Mouse (Mus musculus) midbrain, embryonic 16.5 days (tissue): ENCODE results near the gene Smyd2. TPM values are rescaled to one million over a fixed set of nuclear protein-coding genes. Genes with fewer than 3 reads are reported as not detected.

Source experiments
- ATAC-seq: fragments of 200-750 bp; cut with Nextera tagmentation; 2 replicates; pipeline ENCODE4 v1.8.0; 2017; ENCODE audit warnings: moderate TSS enrichment
- H3K27ac ChIP-seq: fragments of 300-500 bp; sonication (generic); 2 replicates; pipeline ENCODE4 v1.5.1; 2014; ENCODE audit warnings: mild to moderate bottlenecking, low read length, mixed read lengths
- H3K27me3 ChIP-seq: fragments of 300-500 bp; sonication (generic); 2 replicates; pipeline ENCODE4 v1.6.1; 2014; ENCODE audit warnings: low read depth, low read length, mixed read lengths; ENCODE audit not compliant: control insufficient read depth, insufficient read depth
- H3K36me3 ChIP-seq: fragments of 300-500 bp; sonication (generic); 2 replicates; pipeline ENCODE4 v1.6.1; 2014; ENCODE audit warnings: mild to moderate bottlenecking, low read length, moderate library complexity, mixed read lengths; ENCODE audit not compliant: control insufficient read depth, insufficient read depth
- H3K4me1 ChIP-seq: fragments of 300-500 bp; sonication (generic); 2 replicates; pipeline ENCODE4 v1.6.1; 2014; ENCODE audit warnings: mild to moderate bottlenecking, low read length, mixed read lengths; ENCODE audit not compliant: control insufficient read depth, insufficient read depth
- H3K4me2 ChIP-seq: fragments of 300-500 bp; sonication (generic); 2 replicates; pipeline ENCODE4 v1.6.1; 2014; ENCODE audit warnings: mild to moderate bottlenecking, low read length, mixed read lengths
- H3K4me3 ChIP-seq: fragments of 300-500 bp; sonication (generic); 2 replicates; pipeline ENCODE4 v1.5.1; 2014; ENCODE audit warnings: low read depth, mild to moderate bottlenecking, low read length, moderate library complexity, mixed read lengths
- H3K9ac ChIP-seq: fragments of 300-500 bp; sonication (generic); 2 replicates; pipeline ENCODE4 v1.6.1; 2014; ENCODE audit warnings: low read depth, low read length, mixed read lengths
- H3K9me3 ChIP-seq: fragments of 300-500 bp; sonication (generic); replicated peaks from 2 replicates; pipeline ENCODE4 v1.6.1; 2014; ENCODE audit warnings: mild to moderate bottlenecking, low read length, mixed read lengths; ENCODE audit not compliant: control insufficient read depth, poor library complexity, severe bottlenecking
- WGBS: fragments of 180-500 bp; shearing (Covaris S2); extraction: QIAGEN DNeasy Blood & Tissue Kit; methylation state at CpG from one replicate; pipeline ENCODE4 v1.1.7; 2014; 5-methylcytosine and 5-hydroxymethylcytosine counted together
- polyA plus RNA-seq: library from polyadenylated mRNA; unstranded; fragments of >200 nt; fragmentation: Nextera tagmentation; extraction: Ambion mirVana; gene quantifications from 2 replicates; pipeline ENCODE4 v1.2.1, GENCODE M21; 2015

The Smyd2 gene
- polyA plus RNA-seq, 1 experiment from 2014 or later: 78.7 TPM

DNA sequence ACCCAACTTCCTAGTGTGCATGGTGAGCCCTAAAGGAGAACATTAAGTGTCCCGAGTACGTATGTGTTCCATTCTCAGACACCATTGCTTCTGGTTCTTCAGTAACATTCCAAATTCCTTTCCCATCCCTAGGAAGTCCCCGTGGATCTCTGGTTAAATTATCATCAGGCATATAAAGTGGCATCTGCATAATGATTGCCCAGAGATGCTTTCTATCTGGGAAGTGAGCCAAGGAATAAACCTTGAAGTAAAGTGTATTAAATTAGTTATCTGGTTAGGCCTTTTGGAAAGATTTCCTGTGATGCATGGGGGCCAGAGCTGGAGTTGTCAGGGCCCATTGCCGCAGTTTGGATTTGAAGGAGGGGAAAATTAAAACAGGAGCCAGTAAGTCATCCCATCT lies 50.1 kb downstream of the Smyd2 start:
- Histone ChIP-seq H3K4me2 (no peak overlapping the region), H3K4me1 (no peaks in the 10 kb centered on the region), H3K36me3 (no peaks in the 10 kb centered on the region), H3K27me3 (no peaks in the 10 kb centered on the region), H3K27ac (no peak overlapping the region), H3K9ac (no peak overlapping the region), H3K9me3 (no peaks in the 10 kb centered on the region), H3K4me3 (no peak overlapping the region)
- no peak for ATAC-seq
- WGBS: 60% methylated on average over 4 of the region's 4 CpGs

DNA sequence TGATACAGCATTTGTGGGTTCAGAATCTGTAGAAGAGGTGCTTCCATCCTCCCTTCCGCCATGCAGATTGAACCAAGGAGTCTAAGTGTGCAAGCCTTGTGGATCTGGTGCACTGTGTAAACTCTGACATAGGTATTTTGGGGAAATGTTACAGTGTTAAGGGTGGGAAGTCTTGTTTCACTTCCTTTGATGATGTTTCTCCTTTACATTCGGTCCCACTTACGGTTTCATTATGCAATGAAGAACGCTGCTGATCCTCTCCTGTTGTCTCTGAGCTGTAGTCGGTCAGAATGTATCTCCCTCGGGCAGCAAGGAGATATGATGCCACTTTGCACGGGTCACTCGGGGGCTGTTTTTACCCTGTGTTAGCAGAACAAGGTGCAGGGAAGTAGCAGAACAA lies 50.5 kb downstream of the Smyd2 start:
- Histone ChIP-seq H3K36me3 (no peaks in the 10 kb centered on the region), H3K9ac (no peak overlapping the region), H3K4me1 (no peaks in the 10 kb centered on the region), H3K4me2 (no peak overlapping the region), H3K27ac (no peak overlapping the region), H3K27me3 (no peaks in the 10 kb centered on the region), H3K4me3 (no peak overlapping the region), H3K9me3 (no peaks in the 10 kb centered on the region)
- WGBS: 79% methylated on average over 8 of the region's 8 CpGs
- ATAC-seq: no peak

DNA sequence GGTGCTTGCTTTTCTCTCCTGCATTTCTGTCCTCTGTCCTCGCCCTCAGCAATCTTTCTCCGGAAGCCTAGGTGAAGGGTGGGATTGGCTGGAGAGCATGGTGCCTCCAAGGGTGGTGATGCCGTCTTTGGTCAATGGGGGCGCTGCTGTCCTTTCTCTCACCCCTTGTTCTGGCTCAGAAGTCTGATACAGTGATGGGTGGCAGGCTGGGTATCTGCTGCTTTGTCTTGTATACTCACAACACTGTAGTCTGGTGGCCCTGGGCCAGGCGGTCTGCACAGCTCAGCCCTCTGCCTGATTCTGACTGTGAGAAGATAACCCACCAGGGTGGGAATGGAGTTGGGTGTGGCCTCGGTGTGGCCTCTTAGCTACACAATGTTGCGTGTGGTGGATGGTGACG lies 51.6 kb downstream of the Smyd2 start:
- no peaks in the 10 kb centered on the region for H3K27me3 ChIP-seq

DNA sequence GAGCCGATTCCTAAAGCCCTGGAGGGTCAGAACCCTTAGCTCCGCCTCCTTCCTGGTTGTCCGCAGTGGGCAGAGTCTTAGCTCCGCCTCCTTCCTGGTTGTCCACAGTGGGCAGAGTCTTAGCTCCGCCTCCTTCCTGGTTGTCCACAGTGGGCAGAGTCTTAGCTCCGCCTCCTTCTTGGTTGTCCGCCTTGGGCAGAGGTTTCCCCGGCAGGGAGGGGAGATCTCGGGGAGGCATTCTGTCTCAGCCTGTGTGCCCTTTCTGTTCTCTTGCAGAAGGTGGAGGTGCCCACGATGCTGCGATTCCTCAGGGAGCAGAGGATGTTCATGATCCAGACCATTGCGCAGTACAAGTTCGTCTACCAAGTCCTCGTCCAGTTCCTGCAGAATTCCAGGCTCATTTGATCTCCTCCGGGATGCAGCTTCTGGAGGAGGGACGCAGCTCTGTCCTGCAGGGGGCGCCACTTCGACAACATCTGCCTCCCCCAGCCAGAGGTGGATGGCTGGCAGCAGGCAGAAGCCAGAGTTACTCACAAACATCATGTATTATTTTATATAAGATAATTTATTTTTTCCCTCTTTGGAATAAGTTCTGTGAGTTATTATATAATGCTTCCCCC lies 52.4 kb downstream of the Smyd2 start:
- H3K4me2 ChIP-seq: no peak overlapping the region
- no peaks in the 10 kb centered on the region for H3K36me3 ChIP-seq
- WGBS: 91% methylated on average over 17 of the region's 18 CpGs
- no peak overlapping the region for H3K27ac ChIP-seq
- no peaks in the 10 kb centered on the region for H3K9me3 ChIP-seq
- no peaks in the 10 kb centered on the region for H3K27me3 ChIP-seq
- H3K4me1 ChIP-seq: peaks cover 8% of the 10 kb centered on the region
- no peak for ATAC-seq
- no peak overlapping the region for H3K4me3 ChIP-seq
- no peak overlapping the region for H3K9ac ChIP-seq

More for the DNA sequence above, 51.6 kb downstream of the Smyd2 start:
- peaks cover under 1% of the 10 kb centered on the region; the same call in 1 of the 2 replicates for H3K4me1 ChIP-seq
- no peak overlapping the region for H3K9ac ChIP-seq
- H3K27ac ChIP-seq: no peak overlapping the region
- H3K4me3 ChIP-seq: no peak overlapping the region
- no peak overlapping the region for H3K4me2 ChIP-seq
- no peaks in the 10 kb centered on the region for H3K9me3 ChIP-seq
- no peaks in the 10 kb centered on the region for H3K36me3 ChIP-seq
- WGBS: 85% methylated on average over 8 of the region's 8 CpGs
- ATAC-seq: no peak

DNA sequence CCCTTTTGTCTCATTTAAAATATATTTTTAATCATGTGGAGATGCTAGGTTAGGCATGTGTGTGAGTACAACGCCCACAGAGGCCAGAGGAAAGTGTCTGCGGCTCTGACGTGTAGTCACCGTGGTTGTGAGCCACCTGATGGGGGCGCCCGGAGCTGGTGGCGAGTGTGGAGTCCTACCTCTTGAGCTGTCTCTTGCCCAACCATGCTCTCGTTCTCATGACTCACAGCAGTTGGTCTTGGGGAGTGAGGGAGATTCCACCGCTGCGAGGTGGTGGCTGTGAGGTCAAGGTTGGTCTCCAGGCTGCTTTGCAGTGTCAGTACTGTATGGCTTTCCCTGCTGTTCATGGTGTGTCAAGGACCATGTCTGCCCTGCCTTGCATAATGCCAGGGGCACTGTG lies 54.1 kb downstream of the Smyd2 start:
- Histone ChIP-seq H3K4me2 (no peak overlapping the region), H3K27ac (no peak overlapping the region), H3K4me1 (peaks cover 12% of the 10 kb centered on the region), H3K4me3 (no peak overlapping the region), H3K36me3 (no peaks in the 10 kb centered on the region), H3K9me3 (no peaks in the 10 kb centered on the region), H3K27me3 (no peaks in the 10 kb centered on the region), H3K9ac (no peak overlapping the region)
- 87% methylated on average over 10 of the region's 10 CpGs for WGBS
- ATAC-seq: no peak

DNA sequence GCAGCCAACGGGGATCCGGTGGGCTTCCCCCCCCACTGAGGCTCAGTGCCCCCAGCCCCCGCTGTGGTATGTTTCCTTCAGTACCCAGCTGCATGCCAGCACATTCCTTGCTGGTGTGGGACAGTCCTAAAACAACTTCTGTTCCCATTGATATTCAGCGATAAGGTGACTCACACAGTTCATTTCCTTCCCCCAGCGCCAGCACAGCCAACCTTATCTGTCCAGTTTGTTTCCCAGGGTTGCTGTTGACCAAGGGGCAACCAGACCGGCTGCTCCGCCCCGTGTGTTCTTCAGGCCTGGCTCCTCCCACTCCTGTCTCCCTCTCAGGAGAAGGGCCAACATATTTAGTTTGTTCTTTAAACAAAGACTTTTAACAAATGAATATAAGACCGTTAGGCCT lies 54.7 kb downstream of the Smyd2 start:
- no peak overlapping the region for H3K4me3 ChIP-seq
- H3K9me3 ChIP-seq: no peaks in the 10 kb centered on the region
- no peak overlapping the region for H3K27ac ChIP-seq
- ATAC-seq: no peak
- no peak overlapping the region for H3K4me2 ChIP-seq
- peaks cover 12% of the 10 kb centered on the region for H3K4me1 ChIP-seq
- H3K27me3 ChIP-seq: no peaks in the 10 kb centered on the region
- no peak overlapping the region for H3K9ac ChIP-seq
- 65% methylated on average over 9 of the region's 9 CpGs for WGBS
- no peaks in the 10 kb centered on the region for H3K36me3 ChIP-seq

DNA sequence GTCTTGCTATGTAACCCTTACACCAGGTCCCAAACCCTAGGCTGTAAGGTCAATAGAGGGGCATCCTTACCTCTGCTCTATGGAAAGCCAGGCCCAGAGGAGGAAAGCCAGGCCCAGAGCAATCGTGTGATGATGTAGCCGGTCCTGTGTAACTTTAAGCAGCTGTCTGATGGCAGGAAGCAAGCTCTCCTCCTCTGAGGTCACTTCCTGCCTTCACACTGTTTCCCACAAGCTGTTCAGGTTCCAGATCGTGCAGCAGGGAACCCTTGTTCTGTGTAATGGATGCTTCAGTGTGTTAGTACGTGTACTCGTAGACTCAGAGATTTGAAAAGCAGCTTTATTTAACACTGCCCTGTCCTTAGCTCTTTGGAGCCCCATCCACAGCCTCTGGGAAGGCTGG lies 55.1 kb downstream of the Smyd2 start:
- H3K27ac ChIP-seq: no peak overlapping the region

DNA sequence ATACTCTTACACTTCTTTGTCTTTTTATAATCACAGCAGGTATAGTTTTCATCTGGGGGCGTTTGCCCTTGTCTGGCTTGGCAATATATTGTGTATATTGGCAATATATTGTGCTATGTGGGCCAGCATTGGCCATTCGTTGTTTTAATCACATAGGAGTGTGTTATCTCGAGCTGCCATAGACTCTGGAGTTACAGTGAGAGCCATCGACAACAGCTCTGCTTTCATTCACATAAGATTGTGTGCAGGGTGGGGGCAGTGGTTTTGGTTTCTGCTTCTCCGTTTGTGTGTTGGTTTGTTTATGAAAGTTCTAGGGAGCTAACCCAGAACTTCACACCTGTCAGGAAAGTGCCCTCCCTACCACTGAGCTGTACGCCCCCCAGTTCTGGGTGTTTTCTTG lies 55.5 kb downstream of the Smyd2 start:
- no peak overlapping the region for H3K4me3 ChIP-seq
- no peak overlapping the region for H3K9ac ChIP-seq
- no peak overlapping the region for H3K27ac ChIP-seq
- no peaks in the 10 kb centered on the region for H3K27me3 ChIP-seq
- H3K4me2 ChIP-seq: no peak overlapping the region
- ATAC-seq: no peak
- WGBS: 84% methylated on average over 6 of the region's 6 CpGs
- H3K4me1 ChIP-seq: peaks cover 12% of the 10 kb centered on the region
- H3K9me3 ChIP-seq: no peaks in the 10 kb centered on the region
- H3K36me3 ChIP-seq: no peaks in the 10 kb centered on the region

More for the DNA sequence above, 55.1 kb downstream of the Smyd2 start:
- H3K9me3 ChIP-seq: no peaks in the 10 kb centered on the region
- peaks cover 12% of the 10 kb centered on the region for H3K4me1 ChIP-seq
- 65% methylated on average over 5 of the region's 5 CpGs for WGBS
- H3K4me3 ChIP-seq: no peak overlapping the region
- no peak overlapping the region for H3K4me2 ChIP-seq
- no peak overlapping the region for H3K9ac ChIP-seq
- no peak for ATAC-seq
- no peaks in the 10 kb centered on the region for H3K27me3 ChIP-seq
- no peaks in the 10 kb centered on the region for H3K36me3 ChIP-seq

DNA sequence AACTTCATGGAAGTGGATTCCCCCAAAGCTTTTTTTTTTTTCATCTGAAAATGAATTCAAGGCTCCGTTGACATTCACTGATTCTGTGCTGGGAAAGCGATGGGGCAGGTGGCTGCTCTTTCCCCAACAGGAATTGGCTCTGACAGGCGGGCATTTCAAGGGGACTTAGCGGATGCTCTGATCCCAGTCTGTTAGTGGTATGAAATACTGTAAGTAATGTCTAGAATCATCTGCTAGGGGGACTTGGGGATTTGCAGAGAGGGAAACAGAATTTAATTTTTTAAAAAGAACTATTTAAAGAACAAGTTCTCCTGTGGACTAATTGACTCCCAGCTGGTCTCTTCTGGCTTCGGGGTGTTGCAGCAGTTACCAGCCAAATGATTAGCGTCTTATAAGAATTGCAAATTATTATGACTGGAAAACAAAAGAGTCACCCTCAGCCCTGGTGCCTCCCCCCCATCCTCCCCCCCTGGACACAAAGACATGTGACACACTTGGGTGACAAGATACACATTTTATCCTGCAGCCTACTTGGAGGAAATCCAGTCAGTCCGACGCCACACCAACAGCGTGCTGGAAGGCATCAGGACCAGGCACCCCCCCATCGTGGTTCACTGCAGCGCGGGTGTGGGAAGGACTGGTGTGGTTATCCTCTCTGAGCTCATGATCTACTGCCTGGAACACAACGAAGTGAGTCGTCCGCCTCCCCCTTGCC lies 57.2 kb downstream of the Smyd2 start:
- H3K4me1 ChIP-seq: peaks cover 12% of the 10 kb centered on the region
- H3K36me3 ChIP-seq: no peaks in the 10 kb centered on the region
- no peaks in the 10 kb centered on the region for H3K9me3 ChIP-seq
- H3K27me3 ChIP-seq: no peaks in the 10 kb centered on the region
- no peak overlapping the region for H3K9ac ChIP-seq
- no peak overlapping the region for H3K4me2 ChIP-seq
- peak overlapping the region; percentile 50 for H3K27ac ChIP-seq
- H3K4me3 ChIP-seq: no peak overlapping the region
- 42% methylated on average over 15 of the region's 15 CpGs for WGBS
- ATAC-seq: peak; percentile 71; the same call in 1 of the 2 replicates
